Mouse (Mus musculus) cerebellum, postnatal 10 days (tissue): Measurements from ENCODE around the gene Olfr1396.
"Not testable (repeated sequence)": the region's sequence is repeated elsewhere in the genome, so short reads cannot be mapped to it uniquely, and the experiment has no call there.

ENCODE experiments used
- DNase-seq, 2 experiments: peaks; one replicate each; pipeline ENCODE4 v3.0.0; 2021; ENCODE audit warnings: mixed read lengths in 2 of 2

Olfr1396 gene

GRCm38 (mm10) chr11:49089735-49090507 is 24.8 kb downstream of the Olfr1396 start:
- no peak for DNase-seq

GRCm38 (mm10) chr11:49088990-49089652 is 25.6 kb downstream of the Olfr1396 start:
- no peak for DNase-seq

- peak in 1 of 2 experiments; percentile 5 for DNase-seq
Observed at GRCm38 (mm10) chr11:49087830-49088616, 26.7 kb downstream of the Olfr1396 start.

GRCm38 (mm10) chr11:49086858-49087361 is 27.8 kb downstream of the Olfr1396 start:
- DNase-seq = no peak

GRCm38 (mm10) chr11:49084875-49085274 is 29.8 kb downstream of the Olfr1396 start:
- peak; percentile 14 to 30 for DNase-seq

GRCm38 (mm10) chr11:49084385-49084784 is 30.3 kb downstream of the Olfr1396 start:
- DNase-seq = no peak

GRCm38 (mm10) chr11:49083808-49084207 is 30.9 kb downstream of the Olfr1396 start:
- no peak for DNase-seq

- no peak for DNase-seq
Observed at GRCm38 (mm10) chr11:49083146-49083545, 31.5 kb downstream of the Olfr1396 start.

GRCm38 (mm10) chr11:49081886-49082285 is 32.8 kb downstream of the Olfr1396 start:
- no peak for DNase-seq

GRCm38 (mm10) chr11:49081356-49081755 is 33.3 kb downstream of the Olfr1396 start:
- no peak for DNase-seq

- no peak for DNase-seq
Observed at GRCm38 (mm10) chr11:49080636-49081035, 34.0 kb downstream of the Olfr1396 start.

- no peak for DNase-seq
Observed at GRCm38 (mm10) chr11:49078719-49079118, 36.0 kb downstream of the Olfr1396 start.

GRCm38 (mm10) chr11:49077012-49077411 is 37.7 kb downstream of the Olfr1396 start:
- DNase-seq = no peak

- DNase-seq = not testable (repeated sequence)
Observed at GRCm38 (mm10) chr11:49076001-49076757, 38.5 kb downstream of the Olfr1396 start, which contains the start of gene Ifi47. Gene Ifi47, plus strand, starts transcription at chr11:49076587.

- no peak for DNase-seq
Observed at GRCm38 (mm10) chr11:49068358-49068757, 46.3 kb downstream of the Olfr1396 start.

GRCm38 (mm10) chr11:49063713-49064469 is 50.8 kb downstream of the Olfr1396 start, which contains the start of gene Tgtp2:
Gene Tgtp2, minus strand, starts transcription at chr11:49064206.
- not testable (repeated sequence) for DNase-seq

GRCm38 (mm10) chr11:49061865-49062264 is 52.8 kb downstream of the Olfr1396 start:
- DNase-seq = not testable (repeated sequence)

GRCm38 (mm10) chr11:49060061-49060460 is 54.6 kb downstream of the Olfr1396 start:
- not testable (repeated sequence) for DNase-seq
